Mouse (Mus musculus): ENCODE measurements at regions not wholly inside any gene's neighbourhood (a gene's known extent, or its start where the extent isn't known, plus 50 kb on each side); places are given as distances from the start of the nearest gene placed in this dataset.

DNA sequence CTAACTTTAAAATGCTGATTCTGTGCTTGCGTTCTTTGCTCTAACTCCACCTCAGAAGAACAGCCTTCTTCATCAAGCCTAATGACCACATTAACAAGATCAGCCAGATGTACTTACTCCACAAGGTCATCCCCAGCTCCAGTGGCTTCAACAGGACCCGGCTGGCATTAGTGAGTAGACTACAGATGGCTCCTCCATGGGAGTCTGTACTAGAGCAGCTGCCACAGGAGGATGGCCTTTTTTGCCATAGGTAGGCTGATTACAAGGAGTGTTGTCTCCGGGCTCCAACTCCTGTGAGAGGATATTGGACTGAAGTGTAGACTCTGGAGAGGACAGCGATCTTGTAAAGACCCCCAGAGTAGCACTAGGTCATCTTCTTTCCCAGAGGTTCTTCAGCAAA, 729.7 kb downstream of the Galc start:
- Histone ChIP-seq H3K36me3 (no peaks in the 10 kb centered on the region), H3K4me1 (replicated peaks) (no peaks in the 10 kb centered on the region), H3K27me3 (no peaks in the 10 kb centered on the region), H3K9ac (no peak overlapping the region), H3K9me3 (no peaks in the 10 kb centered on the region), H3K4me2 (no peak overlapping the region), H3K27ac (replicated peaks) (no peak overlapping the region), H3K4me3 (no peak overlapping the region)
- 83% methylated on average over 4 of the region's 4 CpGs for WGBS
- ATAC-seq (ENCODE audit: low FRiP score, low read depth), result no peak

DNA sequence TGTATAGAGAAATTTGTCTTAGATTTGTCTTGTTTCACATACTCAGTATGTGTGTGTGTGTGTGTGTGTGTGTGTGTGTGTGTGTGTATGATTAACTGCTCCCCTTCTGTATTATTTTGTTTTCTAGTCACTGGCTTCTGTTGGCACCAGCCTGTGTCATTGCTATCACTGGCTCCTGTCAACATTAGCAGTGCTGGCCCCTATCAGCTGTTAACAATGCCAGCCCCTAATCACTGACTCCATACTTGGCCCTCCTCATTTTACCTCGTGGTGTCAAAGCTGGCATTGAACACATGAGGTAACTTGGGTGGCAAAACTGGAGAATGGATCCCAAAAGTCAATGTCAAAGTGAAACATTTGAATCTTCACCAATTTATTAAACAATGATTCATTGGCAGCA, 733.3 kb downstream of the Galc start:
- Histone ChIP-seq H3K27ac (replicated peaks) (no peak overlapping the region), H3K27me3 (no peaks in the 10 kb centered on the region), H3K36me3 (no peaks in the 10 kb centered on the region), H3K9ac (no peak overlapping the region), H3K4me3 (no peak overlapping the region), H3K4me2 (no peak overlapping the region), H3K4me1 (replicated peaks) (no peaks in the 10 kb centered on the region), H3K9me3 (no peaks in the 10 kb centered on the region)
- no peak for ATAC-seq (ENCODE audit: low FRiP score, low read depth)
- 38% methylated on average over 1 of the region's 1 CpGs for WGBS

DNA sequence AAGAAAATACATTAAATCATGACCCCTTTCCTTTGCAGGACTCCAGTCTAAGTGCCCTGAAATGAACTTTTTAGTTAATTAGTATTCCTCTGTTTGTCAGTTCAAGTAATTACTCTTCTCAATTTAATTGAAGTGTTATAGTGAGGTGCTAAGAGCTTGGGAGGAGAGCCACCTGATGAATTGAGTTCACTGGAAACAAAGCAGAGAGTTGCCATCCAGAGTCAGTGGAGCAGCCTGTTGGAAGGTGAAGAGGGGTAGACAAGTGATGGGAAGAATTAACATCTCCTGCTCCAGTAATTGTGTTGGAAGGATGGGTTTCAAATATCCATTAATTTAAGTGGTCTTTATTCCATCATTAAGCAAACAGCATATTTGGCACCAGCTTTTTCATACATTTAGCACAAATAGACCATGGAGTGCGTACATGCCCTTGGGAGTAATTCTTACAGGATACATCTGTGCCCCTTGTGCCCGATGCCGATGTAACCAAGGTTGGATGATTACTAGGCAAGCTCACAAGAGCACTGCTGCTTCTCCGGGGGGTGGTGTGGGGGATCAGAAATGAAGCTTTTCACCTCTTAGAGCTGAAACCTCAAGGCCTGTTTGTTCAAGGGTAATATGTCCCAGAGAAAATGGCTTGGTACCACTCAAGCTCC, 739.3 kb downstream of the Galc start:
- H3K36me3 ChIP-seq, result no peaks in the 10 kb centered on the region
- H3K4me1 ChIP-seq (replicated peaks), result no peaks in the 10 kb centered on the region
- H3K27me3 ChIP-seq, result no peaks in the 10 kb centered on the region
- no peak overlapping the region for H3K4me3 ChIP-seq
- H3K27ac ChIP-seq (replicated peaks), result no peak overlapping the region
- whole genome bisulfite sequencing, result 78% methylated on average over 4 of the region's 4 CpGs
- H3K9me3 ChIP-seq, result no peaks in the 10 kb centered on the region
- ATAC-seq (ENCODE audit: low FRiP score, low read depth), result no peak
- H3K4me2 ChIP-seq, result no peak overlapping the region
- H3K9ac ChIP-seq, result no peak overlapping the region

DNA sequence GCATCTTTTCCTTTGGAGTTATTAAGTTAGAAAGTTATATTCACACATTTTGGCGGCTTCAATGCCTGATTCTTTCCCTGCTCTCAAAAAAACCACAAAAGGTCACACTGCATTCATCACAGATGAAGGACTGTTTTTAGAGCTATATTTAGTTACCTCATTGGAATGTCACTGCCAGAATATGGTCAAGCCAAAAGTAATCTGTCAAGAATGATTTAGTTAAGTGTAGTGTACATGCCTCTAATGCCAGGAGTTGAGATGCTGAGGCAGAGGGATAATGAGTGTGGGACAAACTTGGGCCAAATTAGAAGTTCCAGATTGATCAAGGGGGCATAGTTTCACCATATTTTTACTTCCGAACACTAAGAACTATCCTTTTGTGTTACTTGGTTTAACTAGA, 741.7 kb downstream of the Galc start:
- no peak overlapping the region for H3K9ac ChIP-seq
- H3K27me3 ChIP-seq, result no peaks in the 10 kb centered on the region
- no peaks in the 10 kb centered on the region for H3K9me3 ChIP-seq
- no peaks in the 10 kb centered on the region for H3K36me3 ChIP-seq
- 96% methylated on average over 2 of the region's 2 CpGs for WGBS
- no peak for ATAC-seq (ENCODE audit: low FRiP score, low read depth)
- H3K27ac ChIP-seq (replicated peaks), result no peak overlapping the region
- no peak overlapping the region for H3K4me2 ChIP-seq
- no peaks in the 10 kb centered on the region for H3K4me1 ChIP-seq (replicated peaks)
- H3K4me3 ChIP-seq, result no peak overlapping the region

DNA sequence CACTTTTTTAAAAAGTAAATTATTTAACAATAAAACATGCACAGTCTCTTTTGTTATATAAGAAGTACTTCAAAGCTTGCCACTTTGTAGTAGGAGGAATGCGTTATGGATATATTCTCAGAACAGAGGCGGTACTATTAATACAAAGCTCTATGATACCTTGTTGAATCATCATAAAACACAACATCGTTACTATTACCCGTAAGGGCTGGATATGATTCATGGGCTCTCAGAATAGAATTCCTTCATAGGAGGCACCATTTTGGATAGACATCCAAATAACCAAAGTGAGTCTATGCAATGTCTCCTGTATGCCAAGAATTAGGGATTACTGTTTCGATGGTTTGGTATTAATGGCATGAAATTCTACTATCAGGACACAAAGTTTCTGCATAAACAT, 743.5 kb downstream of the Galc start:
- Histone ChIP-seq H3K27me3 (no peaks in the 10 kb centered on the region), H3K36me3 (no peaks in the 10 kb centered on the region), H3K27ac (replicated peaks) (no peak overlapping the region), H3K4me3 (no peak overlapping the region), H3K4me1 (replicated peaks) (no peaks in the 10 kb centered on the region), H3K9me3 (no peaks in the 10 kb centered on the region), H3K4me2 (no peak overlapping the region), H3K9ac (no peak overlapping the region)
- 93% methylated on average over 5 of the region's 5 CpGs for WGBS
- ATAC-seq (ENCODE audit: low FRiP score, low read depth), result no peak

DNA sequence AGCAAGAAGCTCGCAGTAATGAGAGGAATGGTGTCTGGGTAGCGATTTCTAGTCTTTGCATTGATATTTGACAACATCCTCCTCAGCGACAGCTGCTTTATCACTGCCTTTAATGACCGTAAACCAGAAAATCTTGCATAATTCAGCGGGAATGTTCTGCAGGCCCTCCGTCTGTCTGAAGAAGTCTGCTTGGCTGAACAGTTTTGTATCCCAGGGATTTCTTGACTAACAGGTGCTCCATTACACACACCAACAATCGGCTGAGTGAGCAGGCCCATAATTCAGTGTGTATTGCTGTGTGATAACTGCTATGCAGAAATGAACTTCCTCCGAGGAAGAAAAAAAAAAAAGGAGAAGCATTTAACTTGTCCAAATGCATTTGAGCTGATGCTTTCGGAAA, 747.4 kb downstream of the Galc start:
- H3K9ac ChIP-seq, result no peak overlapping the region
- H3K4me3 ChIP-seq, result no peak overlapping the region
- no peaks in the 10 kb centered on the region for H3K4me1 ChIP-seq (replicated peaks)
- no peaks in the 10 kb centered on the region for H3K36me3 ChIP-seq
- H3K4me2 ChIP-seq, result 0 out of 2 replicates have a peak overlapping the region, but pooled peaks have one; percentile 10
- H3K9me3 ChIP-seq, result no peaks in the 10 kb centered on the region
- WGBS, result 38% methylated on average over 9 of the region's 9 CpGs
- no peak overlapping the region for H3K27ac ChIP-seq (replicated peaks)
- H3K27me3 ChIP-seq, result no peaks in the 10 kb centered on the region
- ATAC-seq (ENCODE audit: low FRiP score, low read depth), result no peak

DNA sequence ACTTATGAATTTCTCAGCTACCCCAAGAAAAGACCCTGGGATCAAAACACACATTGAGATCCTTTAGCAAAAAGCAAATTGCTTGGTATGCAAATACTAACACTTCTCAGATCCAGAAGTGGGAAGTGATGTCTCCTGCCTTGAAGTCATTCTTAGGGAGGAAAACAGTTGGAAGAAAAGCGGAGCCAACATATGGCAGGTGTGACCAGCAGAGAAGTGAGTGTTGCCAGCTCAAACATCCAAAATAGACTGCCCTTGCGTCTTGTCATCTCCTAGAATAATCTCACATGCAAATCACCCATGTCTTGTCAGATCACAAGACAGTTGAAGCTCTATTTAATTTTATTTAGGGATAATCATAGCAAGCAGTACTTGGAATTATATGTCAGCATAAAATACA, 757.8 kb downstream of the Galc start:
- Histone ChIP-seq H3K36me3 (no peaks in the 10 kb centered on the region), H3K27ac (replicated peaks) (no peak overlapping the region), H3K27me3 (no peaks in the 10 kb centered on the region), H3K4me1 (replicated peaks) (no peaks in the 10 kb centered on the region), H3K4me2 (no peak overlapping the region), H3K9ac (no peak overlapping the region), H3K9me3 (no peaks in the 10 kb centered on the region), H3K4me3 (no peak overlapping the region)
- WGBS, result 81% methylated on average over 2 of the region's 2 CpGs
- ATAC-seq (ENCODE audit: low FRiP score, low read depth), result no peak

DNA sequence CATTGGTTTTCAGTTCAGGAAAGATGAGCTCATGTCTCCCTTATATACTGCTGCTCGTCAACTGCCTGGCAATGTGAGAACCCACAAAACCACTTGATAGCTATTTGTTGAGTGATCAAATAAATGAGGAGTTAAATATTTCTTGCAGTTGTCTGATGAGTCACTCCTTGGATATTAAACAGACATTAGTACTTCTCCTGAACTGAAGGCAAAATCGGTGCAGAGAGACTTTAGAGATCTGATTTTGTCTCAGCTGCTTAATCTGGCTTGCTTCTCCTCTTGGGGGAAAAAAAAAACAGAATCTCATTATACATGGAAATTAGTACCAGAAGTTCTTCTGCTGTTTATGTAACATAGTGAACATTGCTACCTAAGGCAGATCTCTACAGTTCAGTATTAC, 775.7 kb downstream of the Galc start:
- H3K27me3 ChIP-seq, result no peaks in the 10 kb centered on the region

DNA sequence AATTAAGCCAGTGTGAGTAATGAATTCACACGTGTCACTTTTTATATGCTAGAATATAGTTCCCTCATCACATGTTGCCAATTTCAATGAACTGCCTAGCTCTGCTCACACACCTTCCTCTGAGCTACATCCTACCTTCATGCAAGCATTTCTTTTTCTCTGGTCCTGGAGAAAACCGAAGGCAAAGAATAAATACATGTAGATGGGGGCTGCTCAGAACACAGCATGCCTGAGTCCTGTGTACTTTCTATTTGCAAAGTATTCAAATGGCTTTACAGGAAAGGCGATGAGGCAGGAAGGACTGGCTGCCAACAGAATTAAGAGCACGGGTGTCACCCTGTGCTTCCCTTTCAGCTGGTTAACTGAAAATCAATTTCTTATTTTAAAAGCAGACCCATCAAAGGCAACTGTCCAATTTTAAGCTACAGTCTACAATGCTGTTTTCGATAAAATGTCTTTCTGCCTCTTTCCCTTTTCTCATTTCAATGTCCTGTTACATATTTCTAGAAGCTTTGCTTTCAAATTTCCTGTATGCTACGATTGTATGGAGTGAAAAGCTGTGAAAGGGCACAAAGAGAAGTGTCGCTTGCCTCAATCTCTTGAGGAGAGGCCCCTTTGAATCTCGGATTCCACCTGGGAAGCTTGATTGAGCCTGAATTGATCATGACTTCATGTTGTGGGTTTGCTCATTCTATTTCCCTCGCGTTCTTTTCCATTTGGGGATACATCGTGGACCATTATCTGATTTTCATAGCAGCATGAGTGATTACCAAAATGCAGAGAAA, 782.6 kb downstream of the Galc start:
- no peak overlapping the region for H3K4me3 ChIP-seq
- H3K9me3 ChIP-seq, result no peaks in the 10 kb centered on the region
- no peak overlapping the region for H3K9ac ChIP-seq
- 0 out of 2 replicates have a peak, but pooled peaks cover 9% of the 10 kb centered on the region for H3K4me1 ChIP-seq (replicated peaks)
- no peaks in the 10 kb centered on the region for H3K36me3 ChIP-seq
- H3K27me3 ChIP-seq, result no peaks in the 10 kb centered on the region
- 0 out of 2 replicates have a peak overlapping the region, but pooled peaks have one; percentile 2 for H3K27ac ChIP-seq (replicated peaks)
- WGBS, result 19% methylated on average over 11 of the region's 11 CpGs
- ATAC-seq (ENCODE audit: low FRiP score, low read depth), result no peak
- peak overlapping the region; percentile 26; the same call in 1 of the 2 replicates for H3K4me2 ChIP-seq

More for the DNA sequence above, 775.7 kb downstream of the Galc start:
- Histone ChIP-seq H3K9me3 (no peaks in the 10 kb centered on the region), H3K4me3 (no peak overlapping the region), H3K27ac (replicated peaks) (no peak overlapping the region), H3K4me2 (no peak overlapping the region), H3K9ac (no peak overlapping the region), H3K4me1 (replicated peaks) (no peaks in the 10 kb centered on the region), H3K36me3 (no peaks in the 10 kb centered on the region)
- 55% methylated on average over 2 of the region's 2 CpGs for WGBS
- no peak for ATAC-seq (ENCODE audit: low FRiP score, low read depth)

DNA sequence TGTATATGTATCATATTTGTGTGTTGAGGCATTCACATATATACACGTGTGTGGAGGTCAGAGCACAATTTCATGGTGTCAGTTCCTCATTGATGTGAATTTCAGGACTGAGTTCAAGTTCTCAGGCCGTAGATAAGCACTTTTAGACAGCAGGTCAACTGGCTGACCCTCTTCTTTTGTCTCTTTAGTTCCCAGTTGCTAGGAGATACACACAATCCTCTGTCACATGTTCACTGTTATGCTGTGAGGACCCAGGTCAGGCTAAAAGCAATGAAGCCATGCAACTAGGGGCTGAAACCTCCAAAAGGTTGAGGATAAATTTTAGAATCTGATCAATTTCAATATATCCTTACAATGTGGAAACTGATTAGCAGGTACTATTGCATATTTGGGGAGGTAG, 783.5 kb downstream of the Galc start:
- 0 out of 2 replicates have a peak, but pooled peaks cover 9% of the 10 kb centered on the region for H3K4me1 ChIP-seq (replicated peaks)
- no peak for ATAC-seq (ENCODE audit: low FRiP score, low read depth)
- H3K36me3 ChIP-seq, result no peaks in the 10 kb centered on the region

DNA sequence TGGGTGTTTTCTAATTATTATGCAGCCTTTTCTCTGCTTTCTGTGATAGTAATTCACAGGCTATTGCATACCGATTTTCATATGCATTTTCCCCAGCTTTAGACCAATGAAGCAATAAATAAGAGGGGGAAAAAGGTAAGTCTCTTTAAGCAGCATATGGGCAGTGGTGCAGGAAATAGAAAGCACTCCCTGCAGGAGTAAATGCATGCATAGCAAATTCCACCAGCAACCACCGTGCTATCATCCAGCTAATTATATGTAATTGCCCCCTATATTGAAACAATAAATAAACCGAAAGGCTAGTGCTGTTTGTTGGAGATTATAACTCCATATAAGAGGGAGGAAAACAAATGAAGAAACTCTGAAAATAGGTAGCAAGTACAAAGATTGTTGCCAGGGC, 790.1 kb downstream of the Galc start:
- ATAC-seq (ENCODE audit: low FRiP score, low read depth), result no peak
- no peaks in the 10 kb centered on the region for H3K9me3 ChIP-seq
- no peak overlapping the region for H3K4me2 ChIP-seq
- no peaks in the 10 kb centered on the region for H3K4me1 ChIP-seq (replicated peaks)
- no peaks in the 10 kb centered on the region for H3K27me3 ChIP-seq
- no peak overlapping the region for H3K9ac ChIP-seq
- no peaks in the 10 kb centered on the region for H3K36me3 ChIP-seq
- H3K4me3 ChIP-seq, result no peak overlapping the region
- WGBS, result 52% methylated on average over 3 of the region's 3 CpGs
- H3K27ac ChIP-seq (replicated peaks), result no peak overlapping the region

More for the DNA sequence above, 783.5 kb downstream of the Galc start:
- 24% methylated on average over 2 of the region's 2 CpGs for WGBS
- H3K9ac ChIP-seq, result no peak overlapping the region
- H3K4me3 ChIP-seq, result no peak overlapping the region
- no peak overlapping the region for H3K27ac ChIP-seq (replicated peaks)
- no peak overlapping the region for H3K4me2 ChIP-seq
- no peaks in the 10 kb centered on the region for H3K27me3 ChIP-seq
- no peaks in the 10 kb centered on the region for H3K9me3 ChIP-seq

DNA sequence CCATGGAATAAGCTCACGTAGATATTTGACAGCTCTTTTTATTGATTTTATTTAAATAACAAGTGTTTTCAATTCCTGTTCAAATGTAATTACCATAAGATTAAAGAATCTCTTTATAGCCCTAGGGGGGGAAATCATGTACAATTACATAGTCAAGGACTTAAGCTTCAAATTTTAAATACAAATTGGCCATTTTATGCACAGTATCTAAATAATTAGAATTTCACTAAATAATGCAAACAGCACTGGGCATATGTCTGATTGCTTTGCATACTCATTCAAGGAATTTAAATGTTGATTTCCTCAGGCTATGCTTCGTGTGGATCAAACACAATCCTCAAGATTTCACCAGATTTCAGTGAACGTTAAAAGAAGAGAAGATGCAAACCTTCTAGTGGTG, 823.1 kb downstream of the Galc start:
- Histone ChIP-seq H3K27ac (replicated peaks) (no peak overlapping the region), H3K36me3 (no peaks in the 10 kb centered on the region), H3K9me3 (no peaks in the 10 kb centered on the region), H3K9ac (no peak overlapping the region), H3K4me1 (replicated peaks) (no peaks in the 10 kb centered on the region), H3K4me3 (no peak overlapping the region), H3K27me3 (no peaks in the 10 kb centered on the region), H3K4me2 (no peak overlapping the region)
- WGBS, result 63% methylated on average over 3 of the region's 3 CpGs
- no peak for ATAC-seq (ENCODE audit: low FRiP score, low read depth)
